8 mouse cellular contexts compared by ENCODE assay signal in genomic region chr13:46930659-46931046, GRCm38 (mm10). TPM values are rescaled to one million over a fixed set of nuclear protein-coding genes. Genes with fewer than 3 reads are reported as not detected.
A peak's percentile ranks its signal among the peaks of the same experiment; 100 is the strongest.
DNase-seq lines count a peak whose midpoint lies in the region; ATAC-seq lines count a peak whose summit lies in the region.

No protein-coding gene starts in this region.

- peak overlapping the region; percentile 85 for H3K4me2 ChIP-seq in embryonic facial prominence, embryonic 13.5 days
- peak overlapping the region; percentile 87 for H3K4me2 ChIP-seq in intestine, embryonic 14.5 days (ENCODE audit: low read length)

- H3K9me3 ChIP-seq in embryonic facial prominence, embryonic 13.5 days: no peaks in the 10 kb centered on the region
- no peaks in the 10 kb centered on the region for H3K9me3 ChIP-seq in intestine, embryonic 14.5 days (ENCODE audit: control insufficient read depth, low read length)

- H3K4me3 ChIP-seq in embryonic facial prominence, embryonic 13.5 days: peak overlapping the region; percentile 72
- peak overlapping the region; percentile 80 for H3K4me3 ChIP-seq in intestine, embryonic 14.5 days (ENCODE audit: low read depth, low read length)

- DNase-seq in gastrocnemius, adult 8-10 months (ENCODE audit: low spot score in 2 of 2): peak; percentile 6 to 18
- DNase-seq in gastrocnemius, adult 18-20 months (ENCODE audit: low spot score): no peak
- DNase-seq in CD4-positive, CD25-positive, alpha-beta regulatory T cell, adult 2 months (ENCODE audit: low read depth, low spot score): peak; percentile 69
- DNase-seq in intestine, embryonic 14.5 days (ENCODE audit: low spot score): no peak
- peak; percentile 28 to 29 for DNase-seq in spleen, postnatal 10 days (ENCODE audit: low spot score in 2 of 2)
- no peak for DNase-seq in layer of hippocampus, adult 9-10 months (ENCODE audit: low spot score)

- peak overlapping the region; percentile 90 for H3K9ac ChIP-seq in embryonic facial prominence, embryonic 13.5 days
- peak overlapping the region; percentile 94 for H3K9ac ChIP-seq in intestine, embryonic 14.5 days (ENCODE audit: low read length)

- H3K27ac ChIP-seq in embryonic facial prominence, embryonic 13.5 days: peak overlapping the region; percentile 97
- peak overlapping the region; percentile 99 for H3K27ac ChIP-seq in intestine, embryonic 14.5 days (ENCODE audit: low read depth)

- no peak for ATAC-seq in embryonic facial prominence, embryonic 13.5 days (ENCODE audit: insufficient number of reproducible peaks, insufficient read depth, low FRiP score, low TSS enrichment, low read depth)
- ATAC-seq in intestine, embryonic 14.5 days (replicated peaks; ENCODE audit: low FRiP score, low TSS enrichment, low read depth): peak; percentile 26
- ATAC-seq in megakaryocyte, adult 5-6 weeks (ENCODE audit: poor library complexity, severe bottlenecking): peak; percentile 43

- WGBS in embryonic facial prominence, embryonic 13.5 days: under 1% methylated on average over 15 of the region's 15 CpGs
- whole genome bisulfite sequencing in intestine, embryonic 14.5 days: under 1% methylated on average over 15 of the region's 15 CpGs

- peaks cover 18% of the 10 kb centered on the region for H3K4me1 ChIP-seq in embryonic facial prominence, embryonic 13.5 days
- H3K4me1 ChIP-seq in intestine, embryonic 14.5 days (replicated peaks; ENCODE audit: control insufficient read depth, insufficient read depth, low read length): peaks cover 16% of the 10 kb centered on the region

- H3K36me3 ChIP-seq in embryonic facial prominence, embryonic 13.5 days: peaks cover 7% of the 10 kb centered on the region
- H3K36me3 ChIP-seq in intestine, embryonic 14.5 days (ENCODE audit: control insufficient read depth, insufficient read depth, low read length): no peaks in the 10 kb centered on the region

- peaks cover 8% of the 10 kb centered on the region for H3K27me3 ChIP-seq in embryonic facial prominence, embryonic 13.5 days
- H3K27me3 ChIP-seq in intestine, embryonic 14.5 days (replicated peaks; ENCODE audit: control insufficient read depth, insufficient read depth, low read length): no peaks in the 10 kb centered on the region

RNA-seq across cellular contexts. Expression of gene Kif13a, which starts 1.0 kb away (rescaled TPM):
- total RNA-seq in gastrocnemius, adult 8-10 months (2022): 100 to 1,000 TPM in 2 of 4 experiments, 10 to 100 TPM in 2; 88.4 to 103 (median 97.4) TPM
- 10 to 100 TPM; 82.9 to 87.5 TPM for total RNA-seq in gastrocnemius, adult 18-20 months (2021)
- 14.5 and 23.7 TPM in 2 replicates for polyA plus RNA-seq in embryonic facial prominence, embryonic 13.5 days (2015; fragmentation: Nextera tagmentation; extraction: Ambion mirVana)
- polyA plus RNA-seq in intestine, embryonic 14.5 days (2014; fragmentation: Nextera tagmentation; extraction: Ambion mirVana): 14.5 and 20.3 TPM in 2 replicates
- 21.2 and 25.8 TPM in 2 replicates for total RNA-seq in megakaryocyte, adult 5-6 weeks (2015)
- total RNA-seq in megakaryocyte, adult 5-6 weeks (2017): 46.9 and 47.5 TPM in 2 replicates

Comparison
In these comparisons a context has a peak if more than half of its experiments do, and no peak if none do; other contexts are left out.
1. DNase-seq: peak in gastrocnemius, adult 8-10 months (2 of 2), CD4-positive, CD25-positive, alpha-beta regulatory T cell, adult 2 months (single experiment) and spleen, postnatal 10 days (2 of 2); none in gastrocnemius, adult 18-20 months (single experiment), intestine, embryonic 14.5 days (single experiment) and layer of hippocampus, adult 9-10 months (single experiment).